Mouse (Mus musculus): ENCODE results near the gene Thoc6. TPM values are rescaled to one million over a fixed set of nuclear protein-coding genes. Genes with fewer than 3 reads are reported as not detected.
A peak's percentile ranks its signal among the peaks of the same experiment; 100 is the strongest.

The Thoc6 gene
- polyA plus RNA-seq, 1 experiment from 2014 or later, result 37.0 TPM

- no peak for ATAC-seq (ENCODE audit: insufficient read depth, low FRiP score)
- Histone ChIP-seq H3K4me1 (ENCODE audit: control insufficient read depth, insufficient read depth, low read length) (peaks cover 37% of the 10 kb centered on the region), H3K4me2 (ENCODE audit: low read depth, low read length) (peak overlapping the region; percentile 97), H3K36me3 (ENCODE audit: control insufficient read depth, insufficient read depth, low read length) (no peaks in the 10 kb centered on the region), H3K27me3 (ENCODE audit: control insufficient read depth, insufficient read depth, low read length) (peaks cover 6% of the 10 kb centered on the region; the same call in 1 of the 2 replicates), H3K27ac (ENCODE audit: low read length) (peak overlapping the region; percentile 91), H3K4me3 (replicated peaks; ENCODE audit: low read length) (peak overlapping the region; percentile 78), H3K9me3 (replicated peaks; ENCODE audit: control insufficient read depth, low read length) (no peaks in the 10 kb centered on the region), H3K9ac (ENCODE audit: low read length) (peak overlapping the region; percentile 81)
- 30% methylated on average over 9 of the region's 9 CpGs for WGBS
These were observed 730 bp upstream of the Thoc6 start for GRCm38 (mm10) chr17:23674271-23674952.

- Histone ChIP-seq H3K4me1 (ENCODE audit: control insufficient read depth, insufficient read depth, low read length) (peaks cover 35% of the 10 kb centered on the region), H3K36me3 (ENCODE audit: control insufficient read depth, insufficient read depth, low read length) (peaks cover 8% of the 10 kb centered on the region; the same call in 1 of the 2 replicates), H3K4me2 (ENCODE audit: low read depth, low read length) (peak overlapping the region; percentile 97), H3K27ac (ENCODE audit: low read length) (no peak overlapping the region), H3K9me3 (replicated peaks; ENCODE audit: control insufficient read depth, low read length) (no peaks in the 10 kb centered on the region), H3K4me3 (replicated peaks; ENCODE audit: low read length) (peak overlapping the region; percentile 78), H3K9ac (ENCODE audit: low read length) (peak overlapping the region; percentile 81; the same call in 1 of the 2 replicates), H3K27me3 (ENCODE audit: control insufficient read depth, insufficient read depth, low read length) (no peaks in the 10 kb centered on the region)
- no peak for ATAC-seq (ENCODE audit: insufficient read depth, low FRiP score)
- WGBS, result 50% methylated on average over 3 of the region's 3 CpGs
These were observed 921 bp downstream of the Thoc6 start for GRCm38 (mm10) chr17:23672761-23673160.

DNA sequence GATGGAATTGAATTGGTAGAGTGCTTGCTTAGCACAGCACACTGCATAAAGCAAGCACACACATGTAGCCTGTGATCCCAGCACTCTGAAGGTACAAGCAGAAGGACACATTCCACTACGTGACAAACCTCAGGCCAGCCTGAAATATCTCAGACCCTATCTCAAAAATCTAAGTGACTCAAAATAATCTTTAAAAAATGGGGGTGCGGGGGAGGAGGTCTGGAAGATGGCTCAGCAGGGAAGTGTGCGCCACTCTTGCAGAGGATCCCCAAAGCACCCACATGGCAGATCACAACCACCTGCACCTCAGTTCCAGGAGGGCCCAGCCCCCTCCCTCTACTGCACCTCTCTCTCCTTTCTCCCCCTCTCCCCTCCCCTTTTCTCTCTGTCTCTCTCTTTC is 2.2 kb downstream of the Thoc6 start:
- ATAC-seq (ENCODE audit: insufficient read depth, low FRiP score), result no peak
- no peak overlapping the region for H3K4me3 ChIP-seq (replicated peaks; ENCODE audit: low read length)
- H3K4me2 ChIP-seq (ENCODE audit: low read depth, low read length), result no peak overlapping the region
- WGBS, result 80% methylated on average over 3 of the region's 3 CpGs
- no peaks in the 10 kb centered on the region for H3K9me3 ChIP-seq (replicated peaks; ENCODE audit: control insufficient read depth, low read length)
- H3K27me3 ChIP-seq (ENCODE audit: control insufficient read depth, insufficient read depth, low read length), result no peaks in the 10 kb centered on the region
- H3K4me1 ChIP-seq (ENCODE audit: control insufficient read depth, insufficient read depth, low read length), result peaks cover 32% of the 10 kb centered on the region
- peaks cover 8% of the 10 kb centered on the region for H3K36me3 ChIP-seq (ENCODE audit: control insufficient read depth, insufficient read depth, low read length)
- H3K9ac ChIP-seq (ENCODE audit: low read length), result no peak overlapping the region
- H3K27ac ChIP-seq (ENCODE audit: low read length), result no peak overlapping the region

DNA sequence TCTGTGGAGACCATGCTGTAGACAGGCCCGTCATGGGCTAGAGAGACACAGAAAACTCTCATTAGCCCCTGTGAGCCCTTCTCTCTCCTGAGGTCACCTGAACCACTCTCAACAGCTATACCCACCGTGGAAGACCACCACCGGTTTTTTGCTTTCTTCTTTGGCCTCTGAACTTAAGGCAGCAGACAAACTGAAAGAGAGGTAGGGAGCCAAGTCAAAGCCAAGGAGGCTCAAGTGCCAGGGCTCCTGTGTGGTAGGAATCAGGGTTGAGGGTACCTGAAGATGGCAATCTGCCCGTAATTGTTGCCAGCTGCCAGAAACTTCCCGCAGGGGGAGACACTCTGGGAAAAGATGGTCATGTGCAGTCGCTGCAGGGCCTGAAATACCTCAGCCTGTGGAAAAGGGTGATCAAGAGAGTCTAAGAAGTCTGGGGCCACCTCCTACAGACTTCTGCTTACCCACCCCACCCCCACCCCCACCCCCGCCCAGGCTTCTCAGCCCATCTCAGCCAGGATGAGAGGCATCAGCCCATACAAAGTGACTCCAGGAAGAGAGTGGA is 3.1 kb downstream of the Thoc6 start:
- Histone ChIP-seq H3K27me3 (ENCODE audit: control insufficient read depth, insufficient read depth, low read length) (no peaks in the 10 kb centered on the region), H3K9ac (ENCODE audit: low read length) (no peak overlapping the region), H3K4me3 (replicated peaks; ENCODE audit: low read length) (no peak overlapping the region), H3K4me2 (ENCODE audit: low read depth, low read length) (no peak overlapping the region), H3K9me3 (replicated peaks; ENCODE audit: control insufficient read depth, low read length) (no peaks in the 10 kb centered on the region), H3K4me1 (ENCODE audit: control insufficient read depth, insufficient read depth, low read length) (peaks cover 23% of the 10 kb centered on the region), H3K27ac (ENCODE audit: low read length) (no peak overlapping the region), H3K36me3 (ENCODE audit: control insufficient read depth, insufficient read depth, low read length) (peaks cover 8% of the 10 kb centered on the region)
- ATAC-seq (ENCODE audit: insufficient read depth, low FRiP score), result no peak
- 86% methylated on average over 7 of the region's 7 CpGs for WGBS

GRCm38 (mm10) chr17:23665511-23665910 is 8.2 kb downstream of the Thoc6 start:
- no peak overlapping the region for H3K4me3 ChIP-seq (replicated peaks; ENCODE audit: low read length)
- H3K27me3 ChIP-seq (ENCODE audit: control insufficient read depth, insufficient read depth, low read length), result peaks cover 7% of the 10 kb centered on the region; the same call in 1 of the 2 replicates
- no peak overlapping the region for H3K4me2 ChIP-seq (ENCODE audit: low read depth, low read length)
- ATAC-seq (ENCODE audit: insufficient read depth, low FRiP score), result no peak
- H3K4me1 ChIP-seq (ENCODE audit: control insufficient read depth, insufficient read depth, low read length), result no peaks in the 10 kb centered on the region
- no peaks in the 10 kb centered on the region for H3K9me3 ChIP-seq (replicated peaks; ENCODE audit: control insufficient read depth, low read length)
- no peak overlapping the region for H3K9ac ChIP-seq (ENCODE audit: low read length)
- peaks cover 8% of the 10 kb centered on the region for H3K36me3 ChIP-seq (ENCODE audit: control insufficient read depth, insufficient read depth, low read length)
- WGBS, result 82% methylated on average over 14 of the region's 14 CpGs
- no peak overlapping the region for H3K27ac ChIP-seq (ENCODE audit: low read length)

- H3K36me3 ChIP-seq (ENCODE audit: control insufficient read depth, insufficient read depth, low read length), result peaks cover 8% of the 10 kb centered on the region
- H3K4me2 ChIP-seq (ENCODE audit: low read depth, low read length), result no peak overlapping the region
- H3K4me3 ChIP-seq (replicated peaks; ENCODE audit: low read length), result no peak overlapping the region
- no peaks in the 10 kb centered on the region for H3K4me1 ChIP-seq (ENCODE audit: control insufficient read depth, insufficient read depth, low read length)
- H3K27ac ChIP-seq (ENCODE audit: low read length), result no peak overlapping the region
- H3K9me3 ChIP-seq (replicated peaks; ENCODE audit: control insufficient read depth, low read length), result no peaks in the 10 kb centered on the region
- ATAC-seq (ENCODE audit: insufficient read depth, low FRiP score), result peak; percentile 8; the same call in 1 of the 2 replicates
- no peak overlapping the region for H3K9ac ChIP-seq (ENCODE audit: low read length)
- peaks cover 12% of the 10 kb centered on the region; the same call in 1 of the 2 replicates for H3K27me3 ChIP-seq (ENCODE audit: control insufficient read depth, insufficient read depth, low read length)
- WGBS, result 9% methylated on average over 5 of the region's 5 CpGs
These were observed 9.1 kb downstream of the Thoc6 start for GRCm38 (mm10) chr17:23664556-23665021.

DNA sequence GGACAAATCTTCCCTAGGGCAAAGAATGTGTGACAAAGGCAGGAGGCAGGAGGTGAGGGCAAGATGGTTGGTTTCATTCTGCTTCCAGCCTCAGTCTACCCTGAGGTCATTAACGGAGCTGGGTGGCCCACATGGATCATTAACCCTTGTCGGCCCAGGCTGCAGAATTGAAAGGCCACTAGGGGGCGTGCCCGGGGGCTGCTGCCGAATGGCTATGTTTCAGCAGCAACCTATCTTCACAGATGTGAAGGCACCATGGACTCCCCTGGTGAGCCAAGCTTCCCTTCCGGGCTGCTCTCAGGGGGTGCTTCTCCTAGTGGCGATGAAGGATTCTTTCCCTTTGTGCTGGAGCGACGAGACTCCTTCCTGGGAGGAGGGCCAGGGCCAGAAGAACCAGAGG is 12.2 kb downstream of the Thoc6 start:
- H3K27ac ChIP-seq (ENCODE audit: low read length), result no peak overlapping the region; the same call in 1 of the 2 replicates
- no peak for ATAC-seq (ENCODE audit: insufficient read depth, low FRiP score)
- peak overlapping the region; percentile 54 for H3K4me2 ChIP-seq (ENCODE audit: low read depth, low read length)

DNA sequence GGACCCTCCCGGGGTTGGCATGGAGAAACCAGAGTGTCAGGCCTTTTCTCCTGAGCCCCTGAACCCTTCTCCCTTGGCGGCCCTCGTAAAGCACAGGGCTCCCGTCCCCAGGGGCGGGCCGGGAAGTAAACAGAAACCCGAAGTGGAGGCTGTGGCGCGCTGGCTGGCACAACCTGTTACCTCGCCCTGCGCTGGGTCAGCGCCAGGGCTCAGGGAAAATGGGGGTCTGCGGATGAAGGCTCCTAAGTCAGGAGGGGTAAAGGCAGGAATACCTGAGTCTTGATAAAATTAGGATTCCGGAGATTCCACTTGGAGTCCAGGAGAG is 12.8 kb downstream of the Thoc6 start:
- Histone ChIP-seq H3K36me3 (ENCODE audit: control insufficient read depth, insufficient read depth, low read length) (no peaks in the 10 kb centered on the region), H3K4me2 (ENCODE audit: low read depth, low read length) (peak overlapping the region; percentile 54), H3K27ac (ENCODE audit: low read length) (peak overlapping the region; percentile 57), H3K9me3 (replicated peaks; ENCODE audit: control insufficient read depth, low read length) (no peaks in the 10 kb centered on the region), H3K4me3 (replicated peaks; ENCODE audit: low read length) (peak overlapping the region; percentile 36), H3K4me1 (ENCODE audit: control insufficient read depth, insufficient read depth, low read length) (no peaks in the 10 kb centered on the region), H3K9ac (ENCODE audit: low read length) (peak overlapping the region; percentile 61), H3K27me3 (ENCODE audit: control insufficient read depth, insufficient read depth, low read length) (peaks cover 18% of the 10 kb centered on the region; the same call in 1 of the 2 replicates)
- 2% methylated on average over 14 of the region's 14 CpGs for WGBS
- ATAC-seq (ENCODE audit: insufficient read depth, low FRiP score), result peak; percentile 55; the same call in 1 of the 2 replicates

More for the DNA sequence above, 12.2 kb downstream of the Thoc6 start:
- Histone ChIP-seq H3K4me3 (replicated peaks; ENCODE audit: low read length) (no peak overlapping the region; the same call in 1 of the 2 replicates), H3K9ac (ENCODE audit: low read length) (0 out of 2 replicates have a peak overlapping the region, but pooled peaks have one; percentile 41), H3K9me3 (replicated peaks; ENCODE audit: control insufficient read depth, low read length) (no peaks in the 10 kb centered on the region), H3K4me1 (ENCODE audit: control insufficient read depth, insufficient read depth, low read length) (no peaks in the 10 kb centered on the region), H3K27me3 (ENCODE audit: control insufficient read depth, insufficient read depth, low read length) (peaks cover 16% of the 10 kb centered on the region; the same call in 1 of the 2 replicates), H3K36me3 (ENCODE audit: control insufficient read depth, insufficient read depth, low read length) (no peaks in the 10 kb centered on the region; the same call in 1 of the 2 replicates)
- WGBS, result 3% methylated on average over 9 of the region's 9 CpGs

Measured in stomach, embryonic 16.5 days (tissue).